Mouse (Mus musculus) heart, embryonic 11.5 days (tissue): ENCODE data around the gene B4galnt1. TPM values are rescaled to one million over a fixed set of nuclear protein-coding genes. Genes with fewer than 3 reads are reported as not detected.
"Not testable (repeated sequence)": the region's sequence is repeated elsewhere in the genome, so short reads cannot be mapped to it uniquely, and the experiment has no call there.

Source experiments
- ATAC-seq: fragments of 200-750 bp; cut with Nextera tagmentation; replicated peaks from 2 replicates; pipeline ENCODE4 v1.8.0; 2017; ENCODE audit warnings: moderate library complexity; ENCODE audit not compliant: insufficient number of reproducible peaks, low FRiP score, low TSS enrichment
- H3K27ac ChIP-seq: fragments of 300-500 bp; sonication (generic); 2 replicates; pipeline ENCODE4 v1.5.1; 2014; ENCODE audit warnings: mild to moderate bottlenecking, low read depth, low read length
- H3K27me3 ChIP-seq: fragments of 300-500 bp; sonication (generic); 2 replicates; pipeline ENCODE4 v1.6.1; 2014; ENCODE audit warnings: mild to moderate bottlenecking, low read length, mixed read lengths; ENCODE audit not compliant: control insufficient read depth, insufficient read depth
- H3K36me3 ChIP-seq: fragments of 300-500 bp; sonication (generic); 2 replicates; pipeline ENCODE4 v1.6.1; 2014; ENCODE audit warnings: mild to moderate bottlenecking, low read length, moderate library complexity, mixed read lengths; ENCODE audit not compliant: control insufficient read depth, insufficient read depth
- H3K4me1 ChIP-seq: fragments of 300-500 bp; sonication (generic); 2 replicates; pipeline ENCODE4 v1.6.1; 2014; ENCODE audit warnings: low read length; ENCODE audit not compliant: control insufficient read depth, insufficient read depth
- H3K4me2 ChIP-seq: fragments of 300-500 bp; sonication (generic); 2 replicates; pipeline ENCODE4 v1.6.1; 2014; ENCODE audit warnings: mild to moderate bottlenecking, moderate library complexity
- H3K4me3 ChIP-seq: fragments of 300-500 bp; sonication (generic); 2 replicates; pipeline ENCODE4 v1.5.1; 2014; ENCODE audit warnings: low read depth, low read length
- H3K9ac ChIP-seq: fragments of 300-500 bp; sonication (generic); 2 replicates; pipeline ENCODE4 v1.6.1; 2014; ENCODE audit warnings: mild to moderate bottlenecking, low read depth, low read length, moderate library complexity
- H3K9me3 ChIP-seq: fragments of 300-500 bp; sonication (generic); replicated peaks from 2 replicates; pipeline ENCODE4 v1.6.1; 2016; ENCODE audit warnings: low read length; ENCODE audit not compliant: control insufficient read depth
- WGBS: fragments of 180-500 bp; shearing (Covaris S2); extraction: QIAGEN DNeasy Blood & Tissue Kit; methylation state at CpG from one replicate; pipeline ENCODE4 v1.1.7; 2014; ENCODE audit not compliant: insufficient replicate concordance; 5-methylcytosine and 5-hydroxymethylcytosine counted together
- polyA plus RNA-seq: library from polyadenylated mRNA; unstranded; fragments of >200 nt; fragmentation: Nextera tagmentation; extraction: Ambion mirVana; gene quantifications from 2 replicates; pipeline ENCODE4 v1.2.1, GENCODE M21; 2014

B4galnt1 gene
- polyA plus RNA-seq, 1 experiment from 2014 or later: 1.8 TPM

GRCm38 (mm10) chr10:127125210-127126001 is 39.6 kb upstream of the B4galnt1 start:
- Histone ChIP-seq H3K4me3 (no peak overlapping the region), H3K27me3 (no peaks in the 10 kb centered on the region), H3K36me3 (no peaks in the 10 kb centered on the region), H3K4me1 (peaks cover 7% of the 10 kb centered on the region), H3K4me2 (no peak overlapping the region), H3K9ac (no peak overlapping the region), H3K27ac (no peak overlapping the region), H3K9me3 (no peaks in the 10 kb centered on the region)
- 68% methylated on average over 9 of the region's 9 CpGs for WGBS
- ATAC-seq: no peak

GRCm38 (mm10) chr10:127126579-127126978 is 38.4 kb upstream of the B4galnt1 start:
- H3K27me3 ChIP-seq: no peaks in the 10 kb centered on the region
- no peak overlapping the region for H3K9ac ChIP-seq
- H3K27ac ChIP-seq: no peak overlapping the region
- peaks cover 5% of the 10 kb centered on the region; the same call in 1 of the 2 replicates for H3K4me1 ChIP-seq
- no peak overlapping the region for H3K4me3 ChIP-seq
- no peaks in the 10 kb centered on the region for H3K36me3 ChIP-seq
- 59% methylated on average over 5 of the region's 5 CpGs for WGBS
- no peak for ATAC-seq
- H3K9me3 ChIP-seq: no peaks in the 10 kb centered on the region
- no peak overlapping the region for H3K4me2 ChIP-seq

GRCm38 (mm10) chr10:127127711-127128279 is 37.2 kb upstream of the B4galnt1 start:
- Histone ChIP-seq H3K4me3 (no peak overlapping the region), H3K4me2 (no peak overlapping the region), H3K9me3 (no peaks in the 10 kb centered on the region), H3K27ac (no peak overlapping the region), H3K27me3 (no peaks in the 10 kb centered on the region), H3K36me3 (no peaks in the 10 kb centered on the region), H3K9ac (no peak overlapping the region), H3K4me1 (peaks cover 5% of the 10 kb centered on the region; the same call in 1 of the 2 replicates)
- WGBS: 70% methylated on average over 7 of the region's 7 CpGs
- ATAC-seq: no peak

- ATAC-seq: no peak
- Histone ChIP-seq H3K4me1 (no peaks in the 10 kb centered on the region), H3K27ac (no peak overlapping the region), H3K4me2 (no peak overlapping the region), H3K9me3 (no peaks in the 10 kb centered on the region), H3K36me3 (no peaks in the 10 kb centered on the region), H3K9ac (no peak overlapping the region), H3K27me3 (no peaks in the 10 kb centered on the region), H3K4me3 (no peak overlapping the region)
- 63% methylated on average over 4 of the region's 4 CpGs for WGBS
Observed at GRCm38 (mm10) chr10:127129431-127129830, 35.6 kb upstream of the B4galnt1 start.

- 54% methylated on average over 5 of the region's 5 CpGs for WGBS
Observed at GRCm38 (mm10) chr10:127132469-127132868, 32.6 kb upstream of the B4galnt1 start.

GRCm38 (mm10) chr10:127134394-127135035 is 30.5 kb upstream of the B4galnt1 start:
- 82% methylated on average over 3 of the region's 3 CpGs for WGBS
- not testable (repeated sequence) for ATAC-seq, H3K9me3 ChIP-seq

More at GRCm38 (mm10) chr10:127132469-127132868, 32.6 kb upstream of the B4galnt1 start:
- no peaks in the 10 kb centered on the region for H3K4me1 ChIP-seq
- no peaks in the 10 kb centered on the region for H3K27me3 ChIP-seq
- H3K9me3 ChIP-seq: no peaks in the 10 kb centered on the region
- no peak overlapping the region for H3K9ac ChIP-seq
- H3K4me3 ChIP-seq: no peak overlapping the region
- no peak overlapping the region for H3K27ac ChIP-seq
- no peaks in the 10 kb centered on the region for H3K36me3 ChIP-seq
- H3K4me2 ChIP-seq: no peak overlapping the region
- no peak for ATAC-seq

GRCm38 (mm10) chr10:127135118-127135836 is 29.7 kb upstream of the B4galnt1 start:
- no peak overlapping the region for H3K9ac ChIP-seq
- H3K9me3 ChIP-seq: no peaks in the 10 kb centered on the region
- no peaks in the 10 kb centered on the region for H3K27me3 ChIP-seq
- 35% methylated on average over 8 of the region's 8 CpGs for WGBS
- ATAC-seq: no peak
- H3K4me3 ChIP-seq: no peak overlapping the region
- H3K27ac ChIP-seq: no peak overlapping the region
- no peaks in the 10 kb centered on the region for H3K36me3 ChIP-seq
- H3K4me2 ChIP-seq: no peak overlapping the region
- no peaks in the 10 kb centered on the region for H3K4me1 ChIP-seq

More at GRCm38 (mm10) chr10:127134394-127135035, 30.5 kb upstream of the B4galnt1 start:
- H3K4me3 ChIP-seq, H3K4me1 ChIP-seq, H3K36me3 ChIP-seq, H3K9ac ChIP-seq, H3K27ac ChIP-seq, H3K4me2 ChIP-seq, H3K27me3 ChIP-seq: not testable (repeated sequence)

GRCm38 (mm10) chr10:127136510-127136909 is 28.5 kb upstream of the B4galnt1 start:
- H3K9ac ChIP-seq: no peak overlapping the region
- ATAC-seq: no peak

More at GRCm38 (mm10) chr10:127136510-127136909, 28.5 kb upstream of the B4galnt1 start:
- no peaks in the 10 kb centered on the region for H3K4me1 ChIP-seq
- no peaks in the 10 kb centered on the region for H3K36me3 ChIP-seq
- H3K9me3 ChIP-seq: no peaks in the 10 kb centered on the region
- H3K27me3 ChIP-seq: no peaks in the 10 kb centered on the region
- H3K4me3 ChIP-seq: no peak overlapping the region
- no peak overlapping the region for H3K27ac ChIP-seq
- no peak overlapping the region for H3K4me2 ChIP-seq
- 78% methylated on average over 4 of the region's 4 CpGs for WGBS
